Mouse (Mus musculus) adrenal gland, postnatal 10 days (tissue): ENCODE data around the gene Efemp1. TPM values are rescaled to one million over a fixed set of nuclear protein-coding genes. Genes with fewer than 3 reads are reported as not detected.

ENCODE experiments used
- DNase-seq: peaks from one replicate; pipeline ENCODE4 v3.0.0; 2021; ENCODE audit warnings: mixed read lengths
- total RNA-seq, 2 experiments: library from RNA; stranded (reverse); gene quantifications; 2 replicates each; pipeline ENCODE4 v1.2.3; 2021

The Efemp1 gene
- total RNA-seq, 2 experiments from 2014 or later, result 19.7 to 25.0 TPM

DNA sequence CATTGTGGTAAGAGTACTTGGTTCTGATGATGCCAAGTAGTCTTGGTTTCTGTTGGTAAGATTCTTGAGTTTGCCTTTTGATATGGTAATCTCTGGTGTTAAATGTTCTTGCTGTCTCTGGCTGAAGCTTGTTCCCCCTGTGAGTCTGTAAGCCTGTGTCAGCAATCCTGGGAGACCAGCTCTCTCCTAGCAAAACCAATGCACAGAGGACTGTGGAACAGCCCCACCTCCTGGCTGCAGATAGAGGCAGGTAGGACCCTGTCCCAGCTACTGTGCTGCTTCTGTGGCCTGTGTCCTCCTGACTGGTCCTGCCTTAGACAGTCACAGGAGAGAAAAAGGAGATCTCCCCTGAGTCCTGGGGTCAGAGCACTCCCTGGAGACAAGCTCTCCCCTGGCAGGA, 81.4 kb downstream of the Efemp1 start:
- peak; percentile 12 for DNase-seq

GRCm38 (mm10) chr11:28939651-28940050, 86.6 kb downstream of the Efemp1 start:
- no peak for DNase-seq

GRCm38 (mm10) chr11:28951586-28952210, 98.7 kb downstream of the Efemp1 start:
- peak; percentile 33 for DNase-seq

DNA sequence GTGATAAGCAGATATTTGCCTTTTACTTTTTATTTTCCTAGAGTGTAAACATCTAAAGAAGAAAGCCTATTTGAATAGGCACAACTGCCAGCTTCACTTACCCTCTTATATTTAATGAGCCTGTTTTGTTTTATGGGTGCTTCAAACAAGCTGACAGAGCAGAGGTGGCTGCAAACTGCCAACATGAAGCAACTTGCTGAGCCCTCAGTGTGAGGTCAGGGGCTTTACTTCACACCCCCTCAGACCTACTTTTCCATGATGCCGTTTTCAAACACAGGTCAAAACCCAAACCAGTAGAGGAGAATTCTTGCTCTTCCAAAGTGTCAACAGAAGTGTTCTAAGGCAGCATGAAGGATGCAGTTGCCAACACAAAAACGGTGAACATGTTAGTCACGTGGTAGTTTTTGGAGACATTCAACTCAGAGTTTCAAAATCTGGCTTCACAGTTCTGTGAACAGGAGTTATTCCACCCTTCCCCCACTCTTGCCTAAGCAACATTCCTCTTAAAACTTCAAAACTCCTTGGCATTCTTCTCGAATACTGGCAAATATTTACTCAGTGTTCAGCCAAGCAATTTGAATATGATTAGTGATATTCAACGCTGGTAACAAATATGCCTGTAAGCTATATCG, 101.8 kb downstream of the Efemp1 start:
- DNase-seq, result peak; percentile 30

DNA sequence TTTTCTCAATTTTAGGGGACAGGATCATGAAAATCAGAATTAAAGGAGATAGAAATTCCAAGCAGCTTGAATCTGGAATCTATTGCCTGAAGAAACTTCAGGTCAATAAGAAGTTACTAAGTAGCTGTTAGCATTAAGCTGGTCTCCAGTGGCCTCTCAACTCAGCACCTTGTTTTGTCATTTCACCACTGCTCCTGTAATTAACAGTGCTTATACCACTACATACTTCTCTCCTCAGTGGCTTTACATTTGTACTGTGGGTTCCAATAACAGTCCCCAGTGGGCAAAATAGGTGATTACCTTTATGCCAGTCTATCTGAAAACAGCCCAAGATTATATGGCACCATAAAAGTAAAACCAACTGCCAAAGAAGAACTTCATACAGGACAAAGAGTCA, 102.3 kb downstream of the Efemp1 start:
- DNase-seq, result no peak

GRCm38 (mm10) chr11:28961381-28961780, 108.4 kb downstream of the Efemp1 start:
- no peak for DNase-seq
